Mouse (Mus musculus) G1E (cell line): Measurements from ENCODE around the gene Jade1.

Experiments used
- CTCF ChIP-seq: IDR thresholded peaks from 2 replicates; pipeline ENCODE4 v1.5.1; 2012; ENCODE audit warnings: low read depth, low read length, inconsistent platforms, mixed read lengths
- GATA1 ChIP-seq: IDR thresholded peaks from 2 replicates; pipeline ENCODE4 v1.6.1; 2012; ENCODE audit warnings: borderline replicate concordance, low read length, inconsistent platforms, mixed read lengths
- GATA2 ChIP-seq: IDR thresholded peaks from 2 replicates; pipeline ENCODE4 v1.6.1; 2012; ENCODE audit warnings: low read depth, low read length, inconsistent platforms, borderline replicate concordance
- POLR2AphosphoS5 ChIP-seq: IDR thresholded peaks from 2 replicates; pipeline ENCODE4 v1.6.1; 2012; ENCODE audit warnings: low read depth, low read length, inconsistent platforms; ENCODE audit not compliant: insufficient replicate concordance
- TAL1 ChIP-seq: conservative IDR thresholded peaks from 2 replicates; pipeline ENCODE4 v1.6.1; 2012; ENCODE audit warnings: low read depth, low read length, inconsistent platforms, mixed read lengths

- TF ChIP-seq GATA1 (no peak), CTCF (no peak), TAL1 (no peak), POLR2AphosphoS5 (no peak), GATA2 (no peak)
Observed at GRCm38 (mm10) chr3:41574720-41575435, 19.3 kb downstream of the Jade1 start.
